Mouse (Mus musculus) liver, postnatal 0 days (tissue): ENCODE results near the gene Krt73. TPM values are rescaled to one million over a fixed set of nuclear protein-coding genes. Genes with fewer than 3 reads are reported as not detected.
A peak's percentile ranks its signal among the peaks of the same experiment; 100 is the strongest.

Experiments used
- ATAC-seq: fragments of 200-750 bp; cut with Nextera tagmentation; 2 replicates; pipeline ENCODE4 v1.8.0; 2017; ENCODE audit warnings: mild to moderate bottlenecking, moderate library complexity
- DNase-seq: peaks from one replicate; pipeline ENCODE4 v3.0.0-alpha.2; 2016
- H3K27ac ChIP-seq: fragments of 300-500 bp; sonication (generic); 2 replicates; pipeline ENCODE4 v1.5.1; 2014; ENCODE audit warnings: antibody characterized with exemption, moderate library complexity, mild to moderate bottlenecking, low read depth
- H3K27me3 ChIP-seq: fragments of 300-500 bp; sonication (generic); 2 replicates; pipeline ENCODE4 v1.6.1; 2014; ENCODE audit warnings: low read length, control low read depth, mixed read lengths; ENCODE audit not compliant: insufficient read depth
- H3K36me3 ChIP-seq: fragments of 300-500 bp; sonication (generic); replicated peaks from 2 replicates; pipeline ENCODE4 v1.6.1; 2014; ENCODE audit warnings: mild to moderate bottlenecking, control low read depth, low read length, moderate library complexity, mixed read lengths; ENCODE audit not compliant: insufficient read depth
- H3K4me1 ChIP-seq: fragments of 300-500 bp; sonication (generic); 2 replicates; pipeline ENCODE4 v1.6.1; 2014; ENCODE audit warnings: antibody characterized with exemption, mild to moderate bottlenecking, control low read depth; ENCODE audit not compliant: insufficient read depth
- H3K4me2 ChIP-seq: fragments of 300-500 bp; sonication (generic); 2 replicates; pipeline ENCODE4 v1.6.1; 2014; ENCODE audit warnings: low read depth, mild to moderate bottlenecking, low read length, moderate library complexity, mixed read lengths
- H3K4me3 ChIP-seq: fragments of 300-500 bp; sonication (generic); 2 replicates; pipeline ENCODE4 v1.5.1; 2014; ENCODE audit warnings: low read depth, low read length
- H3K9ac ChIP-seq: fragments of 300-500 bp; sonication (generic); replicated peaks from 2 replicates; pipeline ENCODE4 v1.6.1; 2014; ENCODE audit warnings: mild to moderate bottlenecking, moderate library complexity
- H3K9me3 ChIP-seq: fragments of 300-500 bp; sonication (generic); 2 replicates; pipeline ENCODE4 v1.6.1; 2016; ENCODE audit warnings: mild to moderate bottlenecking, control low read depth, low read length, mixed read lengths
- CTCF ChIP-seq: sonication (generic); IDR thresholded peaks from 2 replicates; pipeline ENCODE4 v1.5.1; 2016; ENCODE audit warnings: antibody characterized with exemption, low read depth
- EP300 ChIP-seq: IDR thresholded peaks from 2 replicates; pipeline ENCODE4 v1.6.1; 2016; ENCODE audit warnings: antibody characterized with exemption, low read depth, mild to moderate bottlenecking
- WGBS: fragments of 180-500 bp; shearing (Covaris S2); extraction: QIAGEN DNeasy Blood & Tissue Kit; methylation state at CpG from one replicate; pipeline ENCODE4 v1.1.7; 2014; ENCODE audit not compliant: insufficient replicate concordance; 5-methylcytosine and 5-hydroxymethylcytosine counted together
- polyA plus RNA-seq: library from polyadenylated mRNA; unstranded; fragments of >200 nt; fragmentation: Nextera tagmentation; extraction: Ambion mirVana; gene quantifications from 2 replicates; pipeline ENCODE4 v1.2.1, GENCODE M21; 2015

Krt73 gene
- not detected in 2 replicates for polyA plus RNA-seq

- no peak for ATAC-seq
- H3K9ac ChIP-seq, result no peak within 1 kb of the TSS
- WGBS, result 71% methylated on average over 6 of the region's 6 CpGs
- no peaks in the 10 kb centered on the region for H3K9me3 ChIP-seq
- no peak within 1 kb of the TSS for H3K4me3 ChIP-seq
- TF ChIP-seq CTCF, result no peak
- TF ChIP-seq EP300, result no peak
- no peaks in the 10 kb centered on the region for H3K4me1 ChIP-seq
- H3K4me2 ChIP-seq, result no peak within 1 kb of the TSS
- no peak for DNase-seq
- H3K36me3 ChIP-seq, result no peaks in the 10 kb centered on the region
- no peaks in the 10 kb centered on the region for H3K27me3 ChIP-seq
- H3K27ac ChIP-seq, result no peak within 1 kb of the TSS
Measured at GRCm38 (mm10) chr15:101802296-101802835, at the start of gene Krt73. Gene Krt73 (minus strand): TSS chr15:101802346.

- DNase-seq, result no peak
- 61% methylated on average over 6 of the region's 6 CpGs for WGBS
Measured at GRCm38 (mm10) chr15:101850694-101851093, 48.5 kb upstream of the Krt73 start, which contains the start of gene Krt1. Gene Krt1 (minus strand): TSS chr15:101850794.

GRCm38 (mm10) chr15:101845971-101846403 is 43.8 kb upstream of the Krt73 start:
- H3K36me3 ChIP-seq, result no peaks in the 10 kb centered on the region
- 1% methylated on average over 33 of the region's 37 CpGs for WGBS
- peaks cover 38% of the 10 kb centered on the region for H3K27me3 ChIP-seq
- TF ChIP-seq EP300 (no peak), CTCF (no peak)
- peaks cover 5% of the 10 kb centered on the region; the same call in 1 of the 2 replicates for H3K4me1 ChIP-seq
- DNase-seq, result peak; percentile 31
- no peaks in the 10 kb centered on the region for H3K9me3 ChIP-seq
- peak overlapping the region; percentile 61 for H3K4me2 ChIP-seq
- no peak for ATAC-seq
- H3K9ac ChIP-seq, result no peak overlapping the region
- H3K4me3 ChIP-seq, result peak overlapping the region; percentile 36
- no peak overlapping the region for H3K27ac ChIP-seq

More at GRCm38 (mm10) chr15:101850694-101851093, 48.5 kb upstream of the Krt73 start, which contains the start of gene Krt1:
- TF ChIP-seq EP300 (no peak), CTCF (no peak)
- Histone ChIP-seq H3K9ac (no peak within 1 kb of the TSS), H3K36me3 (no peaks in the 10 kb centered on the region), H3K4me1 (peaks cover 5% of the 10 kb centered on the region; the same call in 1 of the 2 replicates), H3K4me2 (no peak within 1 kb of the TSS), H3K27me3 (peaks cover 36% of the 10 kb centered on the region), H3K4me3 (no peak within 1 kb of the TSS), H3K9me3 (no peaks in the 10 kb centered on the region), H3K27ac (no peak within 1 kb of the TSS)
- no peak for ATAC-seq

DNA sequence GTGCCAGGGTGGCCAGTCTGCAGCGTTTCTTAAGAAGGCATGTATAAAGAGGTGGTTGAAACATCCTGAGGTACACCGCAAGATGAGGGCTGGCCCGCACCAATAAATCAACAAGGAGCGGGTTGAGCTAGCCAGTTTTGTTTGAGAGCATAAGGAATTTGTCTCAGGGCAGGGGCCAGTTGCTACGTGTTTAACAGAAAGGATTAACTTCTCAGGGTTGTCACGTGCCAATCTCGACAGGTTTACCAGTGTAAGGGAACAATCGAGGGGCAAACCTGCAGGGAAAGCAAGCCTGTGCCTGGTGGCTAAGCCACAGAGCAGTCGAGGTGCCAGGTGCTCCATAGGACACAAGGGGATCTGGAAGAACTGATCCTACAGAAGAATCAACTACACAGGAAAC is 41.0 kb upstream of the Krt73 start:
- Histone ChIP-seq H3K4me2 (no peak overlapping the region), H3K27ac (no peak overlapping the region), H3K9ac (no peak overlapping the region), H3K4me1 (peaks cover 5% of the 10 kb centered on the region; the same call in 1 of the 2 replicates), H3K9me3 (no peaks in the 10 kb centered on the region), H3K27me3 (peaks cover 35% of the 10 kb centered on the region), H3K4me3 (no peak overlapping the region), H3K36me3 (no peaks in the 10 kb centered on the region)
- 44% methylated on average over 9 of the region's 9 CpGs for WGBS
- ATAC-seq (no peak), DNase-seq (no peak)
- TF ChIP-seq EP300, result no peak

GRCm38 (mm10) chr15:101834784-101835328 is 32.7 kb upstream of the Krt73 start:
- WGBS, result 54% methylated on average over 5 of the region's 5 CpGs
- no peak overlapping the region for H3K4me3 ChIP-seq
- ATAC-seq, result no peak

GRCm38 (mm10) chr15:101833131-101833530 is 31.0 kb upstream of the Krt73 start:
- no peak for DNase-seq
- Histone ChIP-seq H3K9me3 (no peaks in the 10 kb centered on the region), H3K4me2 (no peak overlapping the region), H3K27ac (no peak overlapping the region), H3K36me3 (no peaks in the 10 kb centered on the region), H3K4me3 (no peak overlapping the region), H3K27me3 (no peaks in the 10 kb centered on the region), H3K9ac (no peak overlapping the region), H3K4me1 (no peaks in the 10 kb centered on the region)
- 38% methylated on average over 6 of the region's 6 CpGs for WGBS
- no peak for ATAC-seq
- TF ChIP-seq EP300 (no peak), CTCF (no peak)

More at GRCm38 (mm10) chr15:101834784-101835328, 32.7 kb upstream of the Krt73 start:
- Histone ChIP-seq H3K27me3 (no peaks in the 10 kb centered on the region), H3K4me2 (no peak overlapping the region), H3K36me3 (no peaks in the 10 kb centered on the region), H3K27ac (no peak overlapping the region), H3K9me3 (no peaks in the 10 kb centered on the region), H3K4me1 (no peaks in the 10 kb centered on the region), H3K9ac (no peak overlapping the region)
- TF ChIP-seq EP300, result no peak
- peak; percentile 32; the same call in 1 of the 2 replicates for TF ChIP-seq CTCF
- no peak for DNase-seq
